Mouse (Mus musculus) frontal cortex, postnatal 25 days (tissue): ENCODE measurements around the gene Ppp1r3a.
"Not testable (repeated sequence)": the region's sequence is repeated elsewhere in the genome, so short reads cannot be mapped to it uniquely, and the experiment has no call there.

Experiments used
- DNase-seq, 2 experiments: peaks; one replicate each; pipeline ENCODE4 v3.0.0; 2022; ENCODE audit warnings: low spot score in 2 of 2

Ppp1r3a gene

GRCm38 (mm10) chr6:14754901-14755591, at the start of gene Ppp1r3a:
TSS of gene Ppp1r3a (minus strand) at chr6:14755274.
- no peak for DNase-seq

- no peak for DNase-seq
Observed at GRCm38 (mm10) chr6:14787157-14787938, 32.3 kb upstream of the Ppp1r3a start.

- no peak for DNase-seq
Observed at GRCm38 (mm10) chr6:14777920-14778319, 22.8 kb upstream of the Ppp1r3a start.

GRCm38 (mm10) chr6:14771717-14772116, 16.6 kb upstream of the Ppp1r3a start:
- no peak for DNase-seq

- DNase-seq, result no peak
Observed at GRCm38 (mm10) chr6:14757486-14757885, 2.4 kb upstream of the Ppp1r3a start.

GRCm38 (mm10) chr6:14753512-14753911, 1.6 kb downstream of the Ppp1r3a start:
- no peak for DNase-seq

- DNase-seq, result no peak
Observed at GRCm38 (mm10) chr6:14752211-14752610, 2.9 kb downstream of the Ppp1r3a start.

GRCm38 (mm10) chr6:14747000-14747399, 8.1 kb downstream of the Ppp1r3a start:
- no peak for DNase-seq

- no peak for DNase-seq
Observed at GRCm38 (mm10) chr6:14736017-14736416, 19.1 kb downstream of the Ppp1r3a start.

- no peak for DNase-seq
Observed at GRCm38 (mm10) chr6:14731011-14731410, 24.1 kb downstream of the Ppp1r3a start.

GRCm38 (mm10) chr6:14720772-14721414, 34.2 kb downstream of the Ppp1r3a start:
- no peak for DNase-seq

- no peak for DNase-seq
Observed at GRCm38 (mm10) chr6:14720110-14720771, 34.8 kb downstream of the Ppp1r3a start.

- no peak for DNase-seq
Observed at GRCm38 (mm10) chr6:14715129-14715989, 39.7 kb downstream of the Ppp1r3a start.

- no peak for DNase-seq
Observed at GRCm38 (mm10) chr6:14712146-14712545, 42.9 kb downstream of the Ppp1r3a start.

- no peak for DNase-seq
Observed at GRCm38 (mm10) chr6:14700030-14700429, 55.0 kb downstream of the Ppp1r3a start.

GRCm38 (mm10) chr6:14679231-14679887, 75.7 kb downstream of the Ppp1r3a start:
- DNase-seq, result not testable (repeated sequence)

- not testable (repeated sequence) for DNase-seq
Observed at GRCm38 (mm10) chr6:14668966-14669365, 86.1 kb downstream of the Ppp1r3a start.

GRCm38 (mm10) chr6:14667651-14668050, 87.4 kb downstream of the Ppp1r3a start:
- DNase-seq, result not testable (repeated sequence)
